Mouse (Mus musculus): ENCODE results near the gene Fopnl. TPM values are rescaled to one million over a fixed set of nuclear protein-coding genes. Genes with fewer than 3 reads are reported as not detected.

Gene Fopnl
- total RNA-seq, 2 experiments from 2014 or later = 65.5 to 73.3 TPM

- TF ChIP-seq CTCF (IDR thresholded peaks at IDR 0.05) = no peak
- Histone ChIP-seq H3K4me3 (no peak overlapping the region), H3K27ac (no peak overlapping the region)
- intact Hi-C loops (cut with DNase I) = no loop called here
- no peak for DNase-seq
These were observed 14.1 kb downstream of the Fopnl start for GRCm38 (mm10) chr16:14303148-14303547.

DNA sequence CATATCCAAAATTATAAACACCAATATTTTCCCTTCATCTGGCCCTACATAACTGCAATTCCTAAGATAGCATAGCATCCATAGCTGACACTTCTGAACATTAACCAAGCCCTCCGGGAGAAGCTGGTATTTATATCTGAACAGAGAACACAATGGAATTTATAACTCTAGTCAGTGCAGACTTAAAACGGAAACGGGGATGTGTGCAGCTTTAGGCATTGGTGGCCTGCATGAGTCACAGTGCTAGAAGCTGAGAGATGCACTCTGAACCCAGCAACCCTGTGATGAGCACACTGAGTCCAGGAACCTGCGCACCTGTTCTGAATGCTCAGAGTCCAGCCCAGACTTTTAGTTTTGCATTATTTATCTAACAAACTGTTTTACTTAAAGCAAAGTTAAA lies 18.7 kb downstream of the Fopnl start:
- intact Hi-C loops (cut with DNase I) = no loop called here
- Histone ChIP-seq H3K4me3 (no peak overlapping the region), H3K27ac (no peak overlapping the region)
- no peak for DNase-seq
- TF ChIP-seq CTCF (IDR thresholded peaks at IDR 0.05) = no peak

- intact Hi-C loops (cut with DNase I) = no loop called here
- Histone ChIP-seq H3K27ac (no peak overlapping the region), H3K4me3 (no peak overlapping the region)
- no peak for TF ChIP-seq CTCF (IDR thresholded peaks at IDR 0.05)
- no peak for DNase-seq
These were observed 19.5 kb downstream of the Fopnl start for GRCm38 (mm10) chr16:14297746-14298145.

GRCm38 (mm10) chr16:14297137-14297536 lies 20.1 kb downstream of the Fopnl start:
- DNase-seq = no peak
- H3K4me3 ChIP-seq = no peak overlapping the region
- no peak for TF ChIP-seq CTCF (IDR thresholded peaks at IDR 0.05)
- H3K27ac ChIP-seq = no peak overlapping the region
- intact Hi-C loops (cut with DNase I) = no loop called here

DNA sequence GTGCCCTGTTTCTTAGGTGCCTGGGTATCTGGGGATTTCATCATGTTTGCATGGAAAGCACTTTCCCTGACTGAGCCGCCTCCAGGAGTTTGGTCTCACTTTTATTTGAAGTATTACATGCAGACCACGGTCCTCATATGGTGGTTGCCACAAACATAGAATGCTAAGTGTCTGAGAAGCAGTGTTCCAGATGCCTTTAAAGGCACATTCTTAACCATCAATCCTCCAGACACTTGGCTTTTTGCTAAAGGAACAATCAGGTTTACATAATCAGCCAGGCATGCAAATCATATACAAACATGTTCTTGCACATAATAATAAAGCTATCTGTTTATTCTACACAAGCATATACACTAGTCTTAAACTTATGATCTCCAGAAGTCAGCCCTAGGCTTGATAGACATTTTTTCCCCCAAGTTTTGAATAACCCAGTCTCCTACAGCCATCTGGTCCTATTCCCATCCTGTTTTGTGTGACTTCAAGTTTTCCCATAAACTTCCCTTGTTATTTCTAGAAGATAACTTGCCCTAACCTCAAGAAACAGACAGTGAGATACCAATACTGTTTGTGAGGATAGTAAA lies 20.6 kb downstream of the Fopnl start:
- intact Hi-C loops (cut with DNase I) = no loop called here
- TF ChIP-seq CTCF (IDR thresholded peaks at IDR 0.05) = no peak
- DNase-seq = no peak
- H3K4me3 ChIP-seq = no peak overlapping the region
- H3K27ac ChIP-seq = no peak overlapping the region

GRCm38 (mm10) chr16:14295291-14295690 lies 21.9 kb downstream of the Fopnl start:
- TF ChIP-seq CTCF (IDR thresholded peaks at IDR 0.05) = no peak
- no peak for DNase-seq
- intact Hi-C loops (cut with DNase I) = no loop called here
- H3K4me3 ChIP-seq = no peak overlapping the region
- H3K27ac ChIP-seq = no peak overlapping the region

- no peak for TF ChIP-seq CTCF (IDR thresholded peaks at IDR 0.05)
- Histone ChIP-seq H3K27ac (peak overlapping the region; percentile 61), H3K4me3 (peak overlapping the region; percentile 60)
- intact Hi-C loops (cut with DNase I) = no loop called here
- peak; percentile 38 for DNase-seq
These were observed 24.7 kb downstream of the Fopnl start for GRCm38 (mm10) chr16:14292205-14293199.

DNA sequence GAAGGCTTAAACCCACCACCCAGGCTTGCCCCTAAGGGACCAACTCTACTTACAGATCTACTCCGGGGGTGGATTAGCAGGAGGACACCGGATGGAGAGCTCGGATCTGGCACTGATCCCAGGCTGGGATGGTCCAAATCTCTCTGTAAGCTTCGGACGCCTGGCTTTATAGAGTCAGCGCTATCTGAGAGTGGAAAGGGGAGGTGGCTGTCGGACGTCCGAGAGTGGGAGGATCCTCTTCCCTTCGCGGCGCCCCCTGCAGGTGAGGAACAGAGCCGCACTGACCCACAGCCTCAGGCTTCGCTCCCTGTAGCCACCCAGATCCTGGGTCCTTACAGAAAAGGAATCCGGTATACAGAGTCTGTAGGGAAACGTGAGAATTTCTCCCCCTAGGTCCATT lies 26.0 kb downstream of the Fopnl start, which contains the start of gene Myh11:
TSS of gene Myh11 (minus strand) at position 150 of the 400 bp plus-strand sequence.
- intact Hi-C loops (cut with DNase I) = loop anchor here (1.0 kb wide), 1 partner anchor 54 kb away; no protein-coding TSS in a partner anchor
- H3K4me3 ChIP-seq = peak within 1 kb of the TSS; percentile 60
- TF ChIP-seq CTCF (IDR thresholded peaks at IDR 0.05) = peak; percentile 85
- H3K27ac ChIP-seq = peak within 1 kb of the TSS; percentile 68
- peak; percentile 82 for DNase-seq

GRCm38 (mm10) chr16:14272374-14272965 lies 44.7 kb downstream of the Fopnl start:
- peak overlapping the region; percentile 59 for H3K27ac ChIP-seq
- intact Hi-C loops (cut with DNase I) = no loop called here
- DNase-seq = no peak
- no peak overlapping the region for H3K4me3 ChIP-seq
- no peak for TF ChIP-seq CTCF (IDR thresholded peaks at IDR 0.05)

- no peak for DNase-seq
- Histone ChIP-seq H3K4me3 (no peak overlapping the region), H3K27ac (peak overlapping the region; percentile 12)
- TF ChIP-seq CTCF (IDR thresholded peaks at IDR 0.05) = no peak
- intact Hi-C loops (cut with DNase I) = no loop called here
These were observed 51.8 kb downstream of the Fopnl start for GRCm38 (mm10) chr16:14265203-14265920.

GRCm38 (mm10) chr16:14264504-14264903 lies 52.7 kb downstream of the Fopnl start:
- TF ChIP-seq CTCF (IDR thresholded peaks at IDR 0.05) = no peak
- intact Hi-C loops (cut with DNase I) = no loop called here

DNA sequence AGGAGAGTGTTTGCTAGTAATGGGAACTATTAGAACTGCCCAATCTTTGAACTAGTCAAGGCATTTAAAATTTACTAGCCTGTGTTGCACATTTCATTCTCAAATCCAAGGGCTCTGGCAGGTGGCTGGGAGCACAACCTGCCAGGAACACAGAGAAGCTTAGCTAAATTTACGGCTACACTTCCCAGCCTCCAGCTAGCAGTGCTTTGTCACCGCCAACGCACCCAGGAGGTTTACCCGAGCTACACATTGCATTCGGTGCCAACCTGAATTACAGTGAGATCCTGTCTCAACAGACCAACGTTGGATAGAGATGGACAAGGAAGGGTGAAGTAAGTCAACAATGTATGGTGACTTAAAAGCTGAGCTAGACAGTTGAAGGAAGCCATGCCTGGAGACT lies 54.0 kb downstream of the Fopnl start:
- Histone ChIP-seq H3K27ac (no peak overlapping the region), H3K4me3 (no peak overlapping the region)
- DNase-seq = no peak
- no peak for TF ChIP-seq CTCF (IDR thresholded peaks at IDR 0.05)
- intact Hi-C loops (cut with DNase I) = no loop called here

More at GRCm38 (mm10) chr16:14264504-14264903, 52.7 kb downstream of the Fopnl start:
- no peak overlapping the region for H3K27ac ChIP-seq
- no peak for DNase-seq
- no peak overlapping the region for H3K4me3 ChIP-seq
